In genomic region chr8:126784604-126785003, GRCm38 (mm10) we compare ENCODE assay signal across 30 mouse cellular contexts.
DNase-seq lines count a peak whose midpoint lies in the region; ATAC-seq and TF ChIP-seq lines count a peak whose summit lies in the region.
"Had no signal": no experiment of that assay in that cellular context is flagged by ENCODE, and none has a peak within 500 bp of the region (broad histone marks: within the 10 kb centered on the region; RNA-seq: fewer than 3 reads in every experiment).

No protein-coding gene starts in this region.

- H3K4me1 ChIP-seq in heart, embryonic 10.5 days = peaks cover 18% of the 10 kb centered on the region
- no peaks in the 10 kb centered on the region for H3K4me1 ChIP-seq in embryonic fibroblast, embryonic 13.5 days (ENCODE audit: control insufficient read depth, insufficient read depth, low read length)
- no peaks in the 10 kb centered on the region for H3K4me1 ChIP-seq in forebrain, embryonic 11.5 days (replicated peaks; ENCODE audit: control insufficient read depth, insufficient read depth, low read length)

- H3K27ac ChIP-seq in heart, embryonic 10.5 days = no peak overlapping the region
- H3K27ac ChIP-seq in embryonic fibroblast, embryonic 13.5 days (ENCODE audit: insufficient read depth, low read length) = peak overlapping the region; percentile 28; the same call in 1 of the 2 replicates
- no peak overlapping the region for H3K27ac ChIP-seq in forebrain, embryonic 11.5 days (ENCODE audit: low read depth, low read length)
- H3K27ac ChIP-seq: embryonic facial prominence, embryonic 10.5 days; embryonic facial prominence, embryonic 13.5 days; heart, embryonic 13.5 days; hindbrain, embryonic 10.5 days; hindbrain, embryonic 13.5 days; intestine, embryonic 15.5 days had no signal

- 0 out of 2 replicates have a peak, but pooled peaks cover 3% of the 10 kb centered on the region for H3K27me3 ChIP-seq in heart, embryonic 10.5 days (ENCODE audit: insufficient read depth, poor library complexity, severe bottlenecking)
- H3K27me3 ChIP-seq in forebrain, embryonic 11.5 days (ENCODE audit: control insufficient read depth, insufficient read depth, low read length) = no peaks in the 10 kb centered on the region
- H3K27me3 ChIP-seq: embryonic facial prominence, embryonic 13.5 days; heart, embryonic 13.5 days; hindbrain, embryonic 13.5 days; intestine, embryonic 15.5 days had no signal

- H3K9ac ChIP-seq in forebrain, embryonic 11.5 days (ENCODE audit: low read length) = no peak overlapping the region
- H3K9ac ChIP-seq: embryonic facial prominence, embryonic 13.5 days; forebrain, postnatal 0 days; heart, embryonic 13.5 days; hindbrain, embryonic 13.5 days; intestine, embryonic 15.5 days had no signal

- DNase-seq in heart, adult 18-20 months = peak; percentile 49 to 65
- DNase-seq in heart, embryonic 10.5 days (ENCODE audit: low spot score) = no peak
- DNase-seq in heart, adult 9 months (ENCODE audit: low spot score in 2 of 2) = peak; percentile 37 to 47
- no peak for DNase-seq in heart, postnatal 4 days
- peak; percentile 38 for DNase-seq in adipocyte (ENCODE audit: low spot score)
- no peak for DNase-seq in kidney, adult 18-20 months
- DNase-seq in forebrain, embryonic 11.5 days (ENCODE audit: low spot score) = no peak
- DNase-seq: adrenal gland, postnatal 10 days; adrenal gland, postnatal 36 days; cerebellum, adult 11 months; cerebellum, adult 2 months; cerebellum, postnatal 10 days; cerebellum, postnatal 36 days; embryo, embryonic 11 days; forebrain, postnatal 0 days; gastrocnemius, postnatal 10 days; kidney, adult 11 months; kidney, adult 9 months had no signal

- no peak overlapping the region for H3K4me3 ChIP-seq in heart, embryonic 10.5 days
- H3K4me3 ChIP-seq in embryonic fibroblast, embryonic 13.5 days (ENCODE audit: insufficient read depth, low read length) = no peak overlapping the region
- H3K4me3 ChIP-seq in forebrain, embryonic 11.5 days (ENCODE audit: low read depth, low read length) = no peak overlapping the region
- H3K4me3 ChIP-seq: embryonic facial prominence, embryonic 10.5 days; embryonic facial prominence, embryonic 13.5 days; forebrain, embryonic 10.5 days; heart, embryonic 13.5 days; hindbrain, embryonic 10.5 days; hindbrain, embryonic 13.5 days; intestine, embryonic 15.5 days had no signal

- no peak overlapping the region for H3K4me2 ChIP-seq in forebrain, embryonic 11.5 days (ENCODE audit: low read depth, low read length, severe bottlenecking)
- H3K4me2 ChIP-seq: embryonic facial prominence, embryonic 13.5 days; heart, embryonic 13.5 days; hindbrain, embryonic 13.5 days; intestine, embryonic 15.5 days had no signal

- peaks cover 4% of the 10 kb centered on the region; the same call in 1 of the 2 replicates for H3K9me3 ChIP-seq in heart, embryonic 10.5 days
- peaks cover 3% of the 10 kb centered on the region; the same call in 1 of the 2 replicates for H3K9me3 ChIP-seq in forebrain, embryonic 11.5 days (ENCODE audit: control insufficient read depth, low read length)
- H3K9me3 ChIP-seq: intestine, embryonic 15.5 days had no signal

- 82% methylated on average over 4 of the region's 4 CpGs for WGBS in heart, embryonic 10.5 days
- WGBS in forebrain, embryonic 11.5 days = 86% methylated on average over 4 of the region's 4 CpGs

- TF ChIP-seq POLR2A in embryonic fibroblast, embryonic 13.5 days (IDR thresholded peaks at IDR 0.05; ENCODE audit: low read depth, low read length) = no peak

- peaks cover 2% of the 10 kb centered on the region; the same call in 1 of the 2 replicates for H3K36me3 ChIP-seq in heart, embryonic 10.5 days
- H3K36me3 ChIP-seq in forebrain, embryonic 11.5 days (ENCODE audit: control insufficient read depth, insufficient read depth, low read length) = no peaks in the 10 kb centered on the region
- H3K36me3 ChIP-seq: embryonic facial prominence, embryonic 10.5 days; embryonic facial prominence, embryonic 13.5 days; forebrain, embryonic 10.5 days; heart, embryonic 13.5 days; hindbrain, embryonic 10.5 days; hindbrain, embryonic 13.5 days; intestine, embryonic 15.5 days had no signal

- ATAC-seq in forebrain, embryonic 11.5 days (replicated peaks; ENCODE audit: low FRiP score) = no peak
- ATAC-seq: activated CD4-positive, CD25-positive, alpha-beta regulatory T cell, adult 4 months; CD4-positive, CD25-positive, alpha-beta regulatory T cell, adult 4 months; forebrain, embryonic 14.5 days; forebrain, postnatal 0 days; hindbrain, embryonic 16.5 days; intestine, embryonic 15.5 days had no signal

- no peak for TF ChIP-seq CTCF in embryonic fibroblast, embryonic 13.5 days (IDR thresholded peaks at IDR 0.05; ENCODE audit: borderline replicate concordance, insufficient read depth, low read length)

Comparison
In these comparisons a context has a peak if more than half of its experiments do, and no peak if none do; other contexts are left out.
1. DNase-seq: peak in heart, adult 18-20 months (2 of 2), heart, adult 9 months (2 of 2) and adipocyte (single experiment); none in heart, embryonic 10.5 days (single experiment), heart, postnatal 4 days (single experiment), kidney, adult 18-20 months (single experiment) and forebrain, embryonic 11.5 days (single experiment).